Mouse (Mus musculus): ENCODE data around the gene Qpct. TPM values are rescaled to one million over a fixed set of nuclear protein-coding genes. Genes with fewer than 3 reads are reported as not detected.

The Qpct gene
- total RNA-seq, 2 experiments from 2014 or later, result 9.0 to 10.5 TPM

Other genes with a start within 250 kb of the Qpct start
- 10 to 100 TPM; 53.5 to 56.2 TPM for gene Heatr5b, start 216.5 kb upstream of the Qpct start, total RNA-seq (2021)
- gene Gpatch11, start 216.3 kb upstream of the Qpct start, total RNA-seq (2021), result 10 to 100 TPM; 40.9 to 43.0 TPM
- 1 to 10 TPM; 3.5 to 4.5 TPM for gene Eif2ak2, start 169.3 kb upstream of the Qpct start, total RNA-seq (2021)
- not detected for gene Sult6b1, start 144.9 kb upstream of the Qpct start, total RNA-seq (2021)
- gene Cebpzos, start 135.4 kb upstream of the Qpct start, total RNA-seq (2021), result 10 to 100 TPM; 29.6 to 32.8 TPM
- 10 to 100 TPM; 30.1 to 31.9 TPM for gene Cebpz, start 114.8 kb upstream of the Qpct start, total RNA-seq (2021)
- gene Ndufaf7, start 114.8 kb upstream of the Qpct start, total RNA-seq (2021), result 10 to 100 TPM; 51.0 to 64.2 TPM
- 10 to 100 TPM in 1 of 2 experiments, 1 to 10 TPM in 1; 9.7 to 10.8 TPM for gene Prkd3, start 31.1 kb upstream of the Qpct start, total RNA-seq (2021)

All from left cerebral cortex, postnatal 25 days (tissue).